Mouse (Mus musculus) cerebellum, adult 8-10 months (tissue): ENCODE data around the gene Rapgef3.

Source experiments
- DNase-seq: peaks from one replicate; pipeline ENCODE4 v3.0.0; 2022

Rapgef3 gene

GRCm38 (mm10) chr15:97767280-97768186, at the start of gene Rapgef3:
TSS of gene Rapgef3 (minus strand) at chr15:97767972.
- peak; percentile 39 for DNase-seq

GRCm38 (mm10) chr15:97816199-97816994, 48.6 kb upstream of the Rapgef3 start:
- no peak for DNase-seq

GRCm38 (mm10) chr15:97815254-97815653, 47.5 kb upstream of the Rapgef3 start:
- no peak for DNase-seq

GRCm38 (mm10) chr15:97814703-97815102, 46.9 kb upstream of the Rapgef3 start:
- no peak for DNase-seq

GRCm38 (mm10) chr15:97813452-97814204, 45.9 kb upstream of the Rapgef3 start:
- peak; percentile 80 for DNase-seq

- no peak for DNase-seq
These were observed 45.1 kb upstream of the Rapgef3 start for GRCm38 (mm10) chr15:97812875-97813274.

GRCm38 (mm10) chr15:97812126-97812525, 44.4 kb upstream of the Rapgef3 start:
- peak; percentile 78 for DNase-seq

GRCm38 (mm10) chr15:97811307-97811706, 43.5 kb upstream of the Rapgef3 start:
- DNase-seq: no peak

GRCm38 (mm10) chr15:97810399-97810798, 42.6 kb upstream of the Rapgef3 start:
- no peak for DNase-seq

- DNase-seq: no peak
These were observed 42.2 kb upstream of the Rapgef3 start for GRCm38 (mm10) chr15:97809942-97810341.

GRCm38 (mm10) chr15:97809206-97809605, 41.4 kb upstream of the Rapgef3 start:
- DNase-seq: no peak

- no peak for DNase-seq
These were observed 40.8 kb upstream of the Rapgef3 start for GRCm38 (mm10) chr15:97808532-97808931.

GRCm38 (mm10) chr15:97807867-97808266, 40.1 kb upstream of the Rapgef3 start:
- DNase-seq: no peak

GRCm38 (mm10) chr15:97802575-97802974, 34.8 kb upstream of the Rapgef3 start:
- DNase-seq: no peak

- DNase-seq: no peak
These were observed 34.0 kb upstream of the Rapgef3 start for GRCm38 (mm10) chr15:97801811-97802210.

- no peak for DNase-seq
These were observed 33.1 kb upstream of the Rapgef3 start for GRCm38 (mm10) chr15:97800853-97801252.

- DNase-seq: no peak
These were observed 31.7 kb upstream of the Rapgef3 start for GRCm38 (mm10) chr15:97799446-97799845.

- DNase-seq: no peak
These were observed 30.4 kb upstream of the Rapgef3 start for GRCm38 (mm10) chr15:97798134-97798533.

- DNase-seq: no peak
These were observed 29.0 kb upstream of the Rapgef3 start for GRCm38 (mm10) chr15:97796674-97797310.

- no peak for DNase-seq
These were observed 27.9 kb upstream of the Rapgef3 start for GRCm38 (mm10) chr15:97795559-97796235.

- no peak for DNase-seq
These were observed 26.5 kb upstream of the Rapgef3 start for GRCm38 (mm10) chr15:97794268-97794667.
